Mouse (Mus musculus) lung, postnatal 14 days (tissue): ENCODE measurements at regions not wholly inside any gene's neighbourhood (a gene's known extent, or its start where the extent isn't known, plus 50 kb on each side); places are given as distances from the start of the nearest gene placed in this dataset.

Experiments
- DNase-seq: peaks from one replicate; pipeline ENCODE4 v3.0.0; 2021

DNA sequence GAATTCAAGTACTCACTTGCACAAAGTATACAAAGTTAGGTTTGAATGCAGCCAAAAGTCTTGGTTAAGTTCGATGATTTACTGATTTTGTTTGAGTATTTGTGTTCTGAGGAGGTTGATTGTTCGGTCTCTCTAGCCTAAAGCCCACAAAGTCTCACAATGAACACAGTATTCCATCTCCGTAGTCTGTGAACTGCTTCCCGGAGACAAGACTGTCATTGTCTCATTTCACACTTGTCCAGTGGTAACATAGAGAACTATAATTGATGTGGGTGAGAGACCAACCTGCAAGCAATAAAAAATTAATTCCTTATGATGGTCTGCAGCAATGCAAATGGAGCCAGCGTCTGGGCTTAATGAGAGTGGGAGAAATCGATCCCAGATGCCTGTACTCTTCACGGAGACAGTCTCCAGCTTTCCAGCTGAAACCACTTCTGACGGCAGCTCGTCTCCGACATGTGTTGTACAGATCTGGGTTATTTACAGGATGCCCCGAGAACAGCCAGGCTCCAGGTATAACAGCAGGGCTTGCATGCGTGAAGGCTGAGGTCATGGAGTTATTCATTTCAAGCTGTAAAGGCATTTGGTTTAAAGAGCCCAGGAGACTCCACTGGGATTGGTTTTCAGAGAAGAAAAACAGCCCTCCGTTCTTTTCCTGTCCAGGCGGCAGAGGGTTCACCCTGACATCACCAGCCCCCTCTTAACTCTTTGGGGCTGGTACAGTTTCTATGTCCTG lies 75.2 kb downstream of the Asb13 start:
- DNase-seq: no peak
